Mouse (Mus musculus) testis, postnatal 10 days (tissue): Measurements from ENCODE around the gene Nudt15.

Experiments
- DNase-seq: peaks from one replicate; pipeline ENCODE4 v3.0.0; 2021; ENCODE audit warnings: low spot score

Gene Nudt15

DNA sequence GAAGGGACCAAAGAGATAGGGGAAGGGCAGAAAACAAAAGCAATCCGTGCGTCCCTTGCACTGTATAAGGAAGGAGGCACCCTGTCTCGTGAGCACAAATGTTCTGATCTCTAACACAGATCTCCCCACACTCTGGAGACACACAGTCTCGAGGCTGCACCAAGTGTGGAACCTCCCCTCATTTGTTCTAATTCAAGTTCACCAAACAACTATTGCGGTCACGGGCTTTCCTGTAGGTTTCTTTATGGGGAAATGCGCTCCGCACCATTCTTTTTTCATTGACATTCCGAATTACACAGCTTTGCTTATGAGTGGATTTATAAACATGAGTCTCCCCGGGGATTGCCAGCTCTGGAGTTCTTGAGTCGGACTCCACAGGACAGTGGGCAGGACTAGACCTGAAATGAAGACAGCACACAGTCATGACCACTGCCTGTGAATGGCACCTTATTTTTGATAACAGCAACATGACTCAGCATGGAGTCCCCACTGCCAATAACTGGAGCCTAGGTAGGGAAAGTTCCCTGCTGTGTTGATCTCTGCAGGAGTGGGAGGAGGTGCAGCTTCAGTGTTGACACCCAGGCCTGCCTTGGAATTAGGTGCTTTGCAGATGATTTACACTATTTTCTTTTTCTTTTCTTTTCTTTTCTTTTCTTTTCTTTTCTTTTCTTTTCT is 40.2 kb downstream of the Nudt15 start:
- DNase-seq: no peak

DNA sequence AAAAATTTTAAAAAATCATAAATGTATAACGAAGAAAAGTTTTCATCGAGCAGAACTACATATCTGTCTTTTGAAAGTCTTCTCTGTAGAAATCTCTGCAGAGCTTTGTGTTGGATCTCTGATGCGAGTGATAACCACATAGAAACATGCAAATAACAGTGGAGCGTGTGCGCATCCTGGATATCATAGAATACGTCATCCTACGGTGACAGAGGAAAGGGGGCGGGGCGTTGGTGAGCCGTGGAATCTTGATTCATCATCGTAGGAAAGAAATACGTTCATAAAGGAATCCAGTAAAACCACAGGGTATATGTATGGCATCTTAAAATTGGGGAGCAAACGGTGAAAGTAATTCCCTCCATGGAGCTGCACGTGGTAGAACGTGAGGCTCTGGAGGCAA is 40.8 kb downstream of the Nudt15 start:
- DNase-seq: no peak

DNA sequence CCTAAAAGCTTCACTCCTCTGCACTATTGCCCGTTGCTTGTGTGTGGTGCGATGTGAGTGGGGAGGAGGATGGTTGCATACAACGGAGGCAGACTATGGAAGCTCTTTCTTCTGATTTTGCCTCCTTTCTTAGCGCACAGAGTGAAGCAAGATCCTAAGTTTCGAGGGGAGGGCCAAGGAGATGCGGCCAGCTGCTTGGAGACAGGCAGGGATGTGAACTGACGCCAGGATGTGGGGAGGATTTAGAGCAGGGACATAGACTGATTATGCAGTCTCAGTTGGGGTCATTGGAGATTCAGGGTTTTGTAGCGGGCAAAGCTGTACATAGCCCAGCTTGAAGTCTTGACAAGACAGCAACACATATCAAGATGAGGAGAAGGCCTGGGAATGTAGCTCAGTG is 41.8 kb downstream of the Nudt15 start:
- no peak for DNase-seq

DNA sequence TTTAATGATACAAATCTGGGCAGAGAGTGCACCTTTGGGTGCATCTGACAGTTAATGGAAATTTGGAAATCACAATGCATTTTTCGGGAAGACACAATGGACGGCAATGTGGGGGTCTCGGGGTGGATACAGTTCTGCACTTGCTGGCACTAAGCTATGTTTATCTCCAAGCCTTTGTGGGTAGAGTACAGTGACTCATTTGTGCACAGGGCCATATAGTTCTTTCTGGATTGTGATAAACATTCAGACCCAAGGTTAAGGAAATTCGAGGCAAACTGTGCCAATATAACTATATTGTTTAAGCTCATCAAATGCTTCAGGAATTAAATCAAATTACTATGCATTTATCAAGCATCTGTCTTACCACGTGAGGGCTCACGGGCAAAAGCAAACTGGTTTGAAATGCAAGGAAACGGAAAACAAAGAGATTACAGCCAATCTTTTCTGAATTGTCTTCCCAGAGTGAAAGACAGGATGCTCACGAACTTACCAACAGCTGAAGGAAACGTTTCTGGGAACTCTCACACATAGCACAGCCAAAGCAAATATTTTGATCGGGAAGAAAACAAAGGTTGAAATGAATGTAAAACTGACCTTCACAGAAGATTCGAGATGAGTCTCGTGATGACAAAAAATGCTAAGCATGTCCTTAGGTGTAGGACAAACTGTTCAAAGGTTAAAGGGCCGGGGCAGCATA is 44.7 kb downstream of the Nudt15 start:
- DNase-seq: no peak

DNA sequence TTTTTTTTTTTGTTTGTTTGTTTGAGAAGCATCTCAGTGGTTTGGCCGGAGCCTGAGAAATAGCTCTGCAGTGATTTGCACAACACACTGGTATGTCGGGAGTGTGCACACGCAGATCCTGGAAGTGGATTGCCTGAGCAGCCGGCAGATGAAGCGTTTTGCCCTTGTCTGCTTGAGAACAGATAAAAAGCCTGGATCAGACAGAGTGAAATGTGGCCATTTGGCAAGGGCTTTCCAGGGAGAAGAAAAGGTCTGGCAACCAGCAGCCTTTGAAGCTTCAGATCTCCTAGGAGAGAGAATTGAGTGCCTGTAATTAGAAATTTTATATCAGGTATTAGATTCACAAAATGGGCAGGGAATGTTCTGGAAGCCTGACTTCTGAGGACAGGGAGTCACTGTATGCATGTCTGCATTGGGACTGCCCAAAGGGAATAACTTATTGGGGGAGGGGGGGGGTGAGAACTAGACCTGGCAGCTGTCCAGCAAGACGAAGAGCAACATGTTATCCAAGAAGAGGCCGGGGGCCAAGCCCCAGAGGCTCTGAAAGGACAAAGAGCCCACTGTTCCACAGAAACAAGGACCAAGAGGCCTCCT is 45.4 kb downstream of the Nudt15 start:
- peak; percentile 86 for DNase-seq

DNA sequence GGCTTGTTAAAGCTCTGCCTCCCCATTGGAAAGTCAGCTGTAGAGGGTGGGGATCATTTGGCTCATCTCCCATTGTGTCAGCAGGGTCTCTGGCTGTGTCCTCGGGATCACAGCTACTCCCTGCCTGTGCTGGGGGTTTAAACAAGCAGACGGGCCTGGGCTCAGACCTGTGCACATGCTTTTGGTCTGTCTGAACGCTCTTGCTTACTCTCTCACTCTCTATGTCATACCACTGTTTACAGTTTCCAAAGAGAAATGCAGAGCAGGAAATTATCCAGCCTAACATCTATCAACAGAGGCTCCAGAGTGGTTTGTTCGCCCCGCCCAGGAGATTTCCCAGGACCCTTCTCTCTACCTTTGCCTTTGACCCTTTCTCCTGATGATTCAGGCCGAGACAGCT is 46.3 kb downstream of the Nudt15 start:
- no peak for DNase-seq

DNA sequence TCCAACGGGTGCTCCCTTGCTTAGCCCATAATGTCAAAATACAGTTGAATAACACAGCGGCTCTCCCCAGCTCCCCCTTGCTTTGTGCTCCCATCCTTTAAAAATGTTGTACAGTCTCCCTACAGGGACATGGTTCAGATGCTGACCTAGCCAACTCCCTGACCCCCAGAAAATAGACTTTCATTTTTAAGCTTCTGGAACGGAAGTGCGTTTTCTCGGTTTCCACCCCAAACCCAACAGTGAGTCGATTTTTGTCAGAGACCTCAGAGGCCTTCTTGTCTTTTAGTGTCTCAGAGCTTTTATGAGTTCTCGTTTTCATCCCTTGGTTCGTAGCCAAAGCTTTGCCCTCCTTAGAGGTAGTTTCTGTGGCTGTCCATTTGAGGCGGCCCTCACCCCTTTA is 46.8 kb downstream of the Nudt15 start:
- DNase-seq: no peak

DNA sequence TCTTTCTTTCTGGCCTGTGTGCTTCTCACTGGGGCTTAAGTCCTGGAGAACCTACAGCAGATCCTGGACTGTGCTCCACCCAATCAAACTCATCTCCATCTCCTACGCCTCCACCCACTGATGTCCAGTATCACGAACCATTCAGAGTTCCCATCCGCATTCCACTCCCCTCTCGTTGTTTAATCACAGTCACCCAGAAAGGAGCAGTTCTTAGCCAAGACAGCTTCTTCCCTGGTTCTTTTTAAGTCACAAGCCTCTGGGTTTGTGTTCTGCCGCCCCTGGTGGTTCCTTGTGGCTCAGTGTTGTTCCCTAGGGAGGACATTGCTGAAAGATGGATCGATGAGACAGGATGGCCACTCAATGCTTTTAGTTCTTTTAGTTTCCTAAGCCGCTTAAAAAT is 52.3 kb downstream of the Nudt15 start:
- no peak for DNase-seq

DNA sequence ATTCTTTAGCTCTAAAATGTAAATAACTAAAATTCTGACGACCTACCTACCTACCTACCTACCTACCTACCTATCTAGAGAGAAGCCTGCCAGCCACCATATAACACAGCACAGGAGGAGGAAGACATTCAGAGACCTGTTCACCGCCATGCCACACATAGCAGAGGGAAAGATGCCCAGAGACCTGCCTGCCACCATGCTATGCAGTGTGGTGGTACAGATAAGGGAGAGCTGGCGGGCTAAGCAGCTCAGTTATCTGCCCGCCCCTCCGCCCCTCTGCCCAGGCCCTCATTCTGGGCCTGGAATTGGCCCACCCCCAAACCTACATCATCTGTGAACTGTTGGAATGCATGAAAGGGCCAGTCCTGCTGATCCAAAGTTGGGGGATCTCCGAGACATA is 53.9 kb downstream of the Nudt15 start:
- DNase-seq: no peak

DNA sequence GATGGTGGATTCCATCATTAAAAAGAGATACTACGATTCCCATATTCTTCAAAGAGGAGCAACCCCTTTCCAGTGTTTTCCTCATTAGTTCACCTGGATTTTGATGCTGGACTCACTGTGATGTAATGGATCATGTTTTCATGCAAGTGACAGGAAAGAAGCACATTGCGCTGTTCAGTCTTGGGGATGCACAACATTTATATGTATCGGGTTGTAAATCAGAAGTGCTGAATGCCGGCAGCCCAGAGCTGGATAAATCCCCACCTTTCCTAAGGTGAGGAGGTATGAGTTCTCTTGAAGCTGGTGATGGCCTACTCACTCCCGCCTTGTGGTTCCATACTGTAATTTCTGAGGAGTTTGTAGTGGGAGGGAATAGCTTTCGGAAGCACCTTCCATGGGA is 54.7 kb downstream of the Nudt15 start:
- no peak for DNase-seq

DNA sequence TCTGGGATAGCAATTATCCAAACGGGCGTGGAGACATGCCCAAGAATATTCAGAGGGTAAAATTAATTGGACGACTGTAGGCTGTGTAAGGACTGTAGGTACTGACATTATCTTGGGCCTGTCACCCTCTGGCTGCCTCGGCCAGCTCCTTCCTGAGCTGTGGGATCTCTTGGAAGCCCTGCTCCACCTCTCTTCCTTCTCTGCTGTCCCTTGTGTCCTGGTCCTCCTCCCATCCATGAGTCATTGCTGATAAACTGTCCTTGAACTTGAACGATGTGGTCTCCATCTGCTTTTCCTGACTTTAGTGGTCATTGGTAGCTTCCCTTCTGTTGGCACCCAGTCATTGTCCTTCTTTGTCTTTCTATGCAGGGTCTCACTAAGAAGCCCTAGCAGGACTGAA is 61.4 kb downstream of the Nudt15 start:
- no peak for DNase-seq

DNA sequence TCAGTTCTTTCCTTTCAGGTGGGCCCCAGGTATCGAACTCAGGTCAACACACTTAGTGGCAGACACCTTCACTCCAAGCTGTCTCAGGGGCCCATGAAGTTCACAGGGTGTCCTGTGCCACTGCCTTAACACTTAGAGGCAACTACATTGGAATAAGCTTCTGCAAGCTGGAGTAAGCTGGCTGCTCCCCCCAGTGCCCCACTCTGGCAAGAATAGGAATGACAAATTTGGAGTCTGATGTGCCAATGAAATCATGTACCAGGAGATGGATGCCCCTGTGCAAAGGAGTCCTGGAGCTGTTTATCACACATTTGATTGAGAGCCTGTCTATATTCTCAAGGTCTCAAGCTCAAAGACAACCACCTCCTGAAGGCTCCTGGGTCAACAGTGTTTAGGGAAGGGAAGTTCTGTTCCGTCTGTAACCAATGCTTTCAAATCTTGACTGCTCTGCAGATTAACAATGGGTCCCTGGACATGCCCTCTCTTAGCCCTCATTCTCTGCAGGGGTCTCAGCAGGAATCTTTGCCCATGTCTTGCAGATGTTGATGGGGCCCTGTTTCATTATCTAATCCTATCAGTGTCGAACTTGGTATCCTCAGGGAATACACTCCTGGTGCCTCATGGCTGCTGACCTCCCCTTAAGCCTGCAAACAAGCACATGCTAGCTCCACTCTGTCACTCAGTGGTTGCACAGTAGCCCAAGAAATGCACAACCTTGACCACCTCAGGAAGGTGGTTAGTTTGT is 63.5 kb downstream of the Nudt15 start:
- no peak for DNase-seq

DNA sequence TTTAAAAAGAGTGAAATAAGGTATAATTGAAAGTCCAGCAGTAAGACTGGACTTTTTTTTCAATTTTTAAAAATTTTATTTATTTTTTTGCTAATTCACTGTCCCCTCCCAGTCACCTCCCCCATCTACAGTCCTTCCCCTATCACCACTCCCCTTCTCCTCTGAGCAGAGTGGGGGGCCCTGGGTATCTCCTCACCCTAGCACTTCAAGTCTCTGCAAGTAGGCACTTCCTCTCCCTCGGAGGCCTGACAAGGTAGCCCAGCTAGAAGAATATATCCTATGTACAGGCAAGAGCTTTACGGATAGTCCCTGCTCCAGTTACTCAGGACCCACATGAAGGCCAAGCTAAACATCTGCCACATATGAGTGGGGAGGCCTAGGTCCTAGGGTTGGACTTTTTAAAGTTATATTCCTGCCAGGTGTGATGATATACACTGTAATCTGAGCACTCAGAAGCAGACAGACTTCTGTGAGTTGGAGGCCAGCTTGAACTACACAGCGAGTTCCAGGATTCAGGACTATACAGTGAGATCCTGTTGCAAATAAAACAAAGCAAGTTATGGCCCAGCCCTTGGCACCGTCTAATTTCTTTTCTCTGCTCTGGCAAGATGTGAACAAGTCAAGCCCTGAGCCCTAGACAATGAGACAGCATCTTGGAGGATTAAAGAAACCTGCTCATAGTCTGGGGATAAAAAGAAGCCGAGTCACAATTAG is 64.4 kb downstream of the Nudt15 start:
- DNase-seq: no peak

DNA sequence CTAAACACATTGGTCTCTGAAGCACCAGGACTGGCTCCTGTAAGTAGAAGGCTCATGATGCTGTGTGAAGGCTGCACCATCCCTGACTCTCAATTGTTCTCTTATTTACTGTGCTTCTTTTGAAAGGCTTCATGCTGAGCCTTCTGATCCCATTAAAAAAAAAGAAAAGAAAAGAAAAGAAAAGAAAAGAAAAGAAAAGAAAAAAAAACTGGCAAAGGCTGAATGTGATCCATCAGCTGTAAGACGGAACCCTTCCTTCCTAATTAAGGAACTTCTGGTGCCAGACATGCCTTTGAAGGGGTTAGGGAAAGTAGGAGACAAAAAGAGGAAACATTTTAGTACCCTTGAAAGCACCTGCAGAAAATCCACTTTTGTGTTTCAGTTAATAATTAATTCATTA is 68.3 kb downstream of the Nudt15 start:
- no peak for DNase-seq

DNA sequence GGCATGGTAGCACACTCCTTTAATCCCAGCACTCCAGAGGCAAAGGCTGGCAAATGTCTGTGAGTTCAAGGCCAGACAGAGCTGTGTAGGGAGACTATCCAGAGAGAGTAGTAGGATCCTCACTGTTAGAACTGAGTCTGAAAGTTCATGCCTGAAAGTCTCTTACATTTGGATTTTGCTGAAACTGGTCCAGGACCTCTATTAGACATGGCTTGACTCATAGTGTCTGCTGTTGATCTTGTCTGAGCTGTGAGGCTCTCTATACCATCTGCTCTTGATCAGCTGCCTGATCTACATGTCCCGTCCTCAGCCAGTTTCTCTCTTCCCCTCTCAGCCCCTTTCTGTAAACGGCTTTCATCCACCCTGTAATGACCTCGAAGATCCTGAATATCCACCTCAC is 69.7 kb downstream of the Nudt15 start:
- DNase-seq: no peak

DNA sequence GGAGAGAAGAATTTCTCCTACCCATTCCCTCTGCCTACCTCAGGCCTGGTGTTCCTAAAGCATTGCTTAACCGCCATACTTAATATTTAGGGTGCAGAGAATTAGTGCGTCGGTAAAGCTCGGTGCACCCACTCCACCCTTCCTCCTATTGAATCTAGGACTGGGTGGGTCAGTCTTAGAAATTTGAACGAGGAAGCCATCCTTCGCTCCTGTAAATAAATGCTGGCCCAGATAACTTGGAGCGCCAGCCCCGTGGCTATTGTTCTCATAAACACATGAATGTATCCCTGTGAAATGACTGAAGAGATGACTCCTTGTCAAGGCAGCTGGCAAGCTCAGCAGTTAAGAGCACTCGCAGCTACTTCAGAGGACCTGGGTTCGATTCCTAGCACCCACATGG is 71.0 kb downstream of the Nudt15 start:
- DNase-seq: no peak

DNA sequence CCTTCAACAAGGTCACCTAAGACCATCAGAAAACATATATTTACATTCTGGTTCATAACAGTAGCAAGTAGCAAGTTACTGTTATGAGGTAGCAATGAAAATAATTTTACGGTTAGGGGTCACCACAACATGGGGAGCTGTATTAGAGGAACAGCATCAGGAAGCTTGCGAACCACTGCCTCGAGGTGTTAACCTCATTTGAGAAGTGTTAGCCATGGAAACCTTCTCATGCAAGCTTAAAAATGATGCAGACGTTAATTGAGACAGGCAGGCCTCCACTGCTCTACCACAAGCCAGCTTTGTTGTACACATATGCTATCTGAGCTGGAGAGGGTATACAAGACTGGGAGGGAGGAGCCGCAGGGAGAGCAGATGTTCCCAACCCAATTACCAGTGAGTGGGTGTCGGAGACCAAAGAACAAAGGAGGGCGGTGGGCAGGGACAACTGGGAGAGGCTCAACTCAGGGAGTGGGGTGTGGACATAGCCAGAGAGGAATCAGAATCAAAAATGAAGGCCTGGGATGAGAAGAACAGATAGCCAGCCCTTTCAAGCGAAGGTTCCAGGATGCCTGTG is 71.6 kb downstream of the Nudt15 start:
- DNase-seq: no peak

DNA sequence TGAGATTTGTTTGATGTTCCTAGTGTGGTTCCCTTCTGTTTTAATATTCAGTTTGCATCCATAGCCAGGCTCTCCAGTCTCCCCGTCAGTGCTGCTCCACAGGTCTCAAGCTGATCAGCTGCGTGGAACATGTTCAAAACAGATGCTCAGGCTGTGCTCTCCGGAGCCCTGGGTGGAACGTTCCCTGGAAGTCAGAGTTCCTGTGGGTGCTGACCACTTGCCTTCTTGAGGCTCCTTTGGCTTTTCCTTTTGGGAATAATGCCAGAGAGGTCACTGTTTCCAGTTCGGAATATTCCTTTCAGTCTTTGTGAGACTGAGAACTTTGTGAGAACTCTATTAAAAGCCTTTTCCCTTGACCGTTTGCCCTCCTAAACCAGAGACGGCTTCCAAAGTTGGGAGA is 72.5 kb downstream of the Nudt15 start:
- no peak for DNase-seq

DNA sequence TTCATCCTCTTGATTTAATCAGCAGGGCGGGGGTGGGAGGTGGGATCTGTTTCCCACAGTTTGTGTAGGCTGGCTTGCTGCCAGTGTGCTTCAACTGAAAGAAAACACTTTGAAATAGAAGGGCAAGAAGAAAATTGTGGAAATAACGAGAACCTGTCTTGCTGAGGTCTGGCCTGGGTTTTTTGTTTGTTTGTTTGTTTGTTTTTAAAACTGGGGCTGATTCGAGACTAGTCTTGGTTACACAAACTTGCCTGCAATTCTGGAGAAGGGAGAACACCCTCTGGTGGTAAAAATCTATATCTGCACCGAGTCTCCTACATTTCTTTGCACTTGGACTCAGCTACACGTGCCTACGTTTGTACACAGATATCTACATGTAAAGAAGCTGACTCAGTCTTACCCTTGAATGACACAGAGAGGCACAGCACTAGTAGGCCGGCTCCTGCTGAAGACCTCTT is 73.4 kb downstream of the Nudt15 start:
- DNase-seq: no peak

DNA sequence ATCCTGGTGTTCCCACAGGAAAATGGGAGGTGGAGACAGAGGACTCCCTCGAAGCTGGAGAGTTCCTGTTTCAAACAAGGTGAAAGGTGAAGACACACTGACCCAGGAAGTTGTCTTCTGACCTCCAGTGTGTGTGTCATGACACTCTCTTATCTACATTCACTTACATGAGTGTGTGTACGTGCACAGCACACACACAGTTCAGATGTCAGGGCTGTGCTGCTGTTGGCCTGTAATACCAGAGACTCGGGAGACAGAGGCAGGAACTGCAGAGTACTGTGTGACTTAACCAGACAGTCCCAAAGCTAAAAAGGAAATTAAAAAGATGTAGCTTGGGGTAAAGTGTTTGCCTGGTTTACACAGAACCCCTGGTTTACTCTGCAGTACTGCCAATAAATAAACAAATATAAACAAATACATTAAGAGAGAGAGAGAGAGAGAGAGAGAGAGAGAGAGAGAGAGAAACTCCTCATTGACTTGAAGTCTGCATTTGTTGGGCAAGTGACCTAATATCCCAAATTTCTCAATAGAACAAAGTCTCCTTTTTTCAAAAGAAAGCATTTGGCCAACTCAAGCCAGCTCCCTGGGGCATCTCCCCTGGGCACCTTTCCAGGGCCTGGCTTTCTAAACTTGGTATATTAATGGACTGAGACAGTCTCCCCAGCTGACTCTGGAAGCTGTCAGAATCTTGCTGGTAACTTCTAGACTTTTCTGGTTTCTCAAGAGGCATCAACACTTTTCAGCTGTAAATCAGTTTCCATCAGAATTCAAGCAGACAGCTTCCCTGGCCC is 74.2 kb downstream of the Nudt15 start:
- DNase-seq: peak; percentile 71

DNA sequence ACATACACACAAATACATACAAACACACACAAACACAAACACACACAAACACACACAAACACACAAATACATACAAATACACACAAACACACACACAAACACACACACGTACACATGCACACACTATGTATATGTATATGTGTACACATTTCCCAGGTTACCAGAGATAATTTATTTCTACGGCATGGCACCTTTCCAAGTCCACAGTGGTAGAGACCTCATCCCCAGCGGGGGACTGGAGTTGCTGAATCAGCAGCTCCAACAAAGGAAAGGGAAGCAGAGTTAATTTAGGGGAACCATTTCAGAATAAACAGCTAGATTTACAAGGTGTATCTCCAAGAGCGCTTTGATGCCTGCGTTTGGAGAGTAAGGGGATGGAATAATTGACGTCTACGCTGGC is 75.8 kb downstream of the Nudt15 start:
- DNase-seq: no peak
